ENCODE assay signal across 7 mouse cellular contexts in the genomic region with DNA sequence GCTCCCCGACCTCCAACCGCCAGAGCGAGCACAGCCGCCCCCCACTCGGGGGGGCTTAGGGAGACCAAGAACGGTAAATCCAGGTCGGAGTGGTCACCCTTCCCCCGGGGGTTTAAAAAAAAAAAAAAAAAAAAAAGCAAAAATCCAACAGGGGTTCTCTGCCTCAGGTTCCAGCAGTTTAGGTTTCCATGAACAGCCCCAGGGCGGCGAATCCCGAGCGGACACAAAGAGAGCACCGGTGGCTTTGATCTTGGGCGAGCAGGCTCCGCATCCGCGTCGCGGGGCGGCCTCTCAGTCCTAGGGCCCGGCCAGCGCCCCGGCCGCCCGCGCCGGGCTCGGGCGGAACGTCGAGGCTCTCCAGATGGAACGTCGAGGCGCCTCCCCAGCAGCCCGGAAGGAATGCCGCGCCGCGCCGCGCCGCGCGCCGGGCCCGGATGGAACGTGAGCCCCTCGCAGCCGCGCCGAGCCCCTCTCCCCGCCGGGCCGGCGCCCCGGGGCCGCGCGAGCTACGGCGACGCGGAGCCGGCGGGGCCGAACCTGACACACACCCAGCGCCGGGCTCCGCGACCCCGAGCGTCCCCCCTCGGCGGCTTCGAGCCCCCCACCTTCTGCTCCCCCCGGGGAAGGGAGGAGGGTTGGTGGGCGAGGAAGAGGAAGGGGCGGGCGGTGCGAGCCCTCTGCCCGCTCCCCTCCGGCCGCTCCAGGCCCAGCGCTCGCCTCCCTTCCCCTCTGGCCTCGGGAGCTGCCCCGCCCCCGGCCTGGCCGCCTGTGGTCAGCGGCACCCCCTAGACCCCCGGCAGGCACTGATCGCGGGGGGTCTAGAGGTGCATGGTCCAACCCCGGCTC. TPM values are rescaled to one million over a fixed set of nuclear protein-coding genes. Genes with fewer than 3 reads are reported as not detected.
DNase-seq lines count a peak whose midpoint lies in the region; ATAC-seq lines count a peak whose summit lies in the region.

A gene (minus strand): TSS at position 135 of the 846 bp plus-strand sequence.

- H3K4me3 ChIP-seq in lung, embryonic 15.5 days: peak within 1 kb of the TSS; percentile 70
- peak within 1 kb of the TSS; percentile 96 for H3K4me3 ChIP-seq in stomach, embryonic 15.5 days (replicated peaks)

- no peaks in the 10 kb centered on the region for H3K27me3 ChIP-seq in lung, embryonic 15.5 days
- no peaks in the 10 kb centered on the region for H3K27me3 ChIP-seq in stomach, embryonic 15.5 days (replicated peaks)

- H3K4me1 ChIP-seq in lung, embryonic 15.5 days: peaks cover 43% of the 10 kb centered on the region
- H3K4me1 ChIP-seq in stomach, embryonic 15.5 days: peaks cover 34% of the 10 kb centered on the region

- H3K9ac ChIP-seq in lung, embryonic 15.5 days: peak within 1 kb of the TSS; percentile 91
- peak within 1 kb of the TSS; percentile 98 for H3K9ac ChIP-seq in stomach, embryonic 15.5 days

- no peaks in the 10 kb centered on the region for H3K9me3 ChIP-seq in lung, embryonic 15.5 days
- H3K9me3 ChIP-seq in stomach, embryonic 15.5 days: no peaks in the 10 kb centered on the region

- peak within 1 kb of the TSS; percentile 98 for H3K27ac ChIP-seq in lung, embryonic 15.5 days
- H3K27ac ChIP-seq in stomach, embryonic 15.5 days: peak within 1 kb of the TSS; percentile 99

- H3K4me2 ChIP-seq in lung, embryonic 15.5 days: peak within 1 kb of the TSS; percentile 95
- peak within 1 kb of the TSS; percentile 96 for H3K4me2 ChIP-seq in stomach, embryonic 15.5 days

- H3K36me3 ChIP-seq in lung, embryonic 15.5 days: peaks cover 4% of the 10 kb centered on the region
- H3K36me3 ChIP-seq in stomach, embryonic 15.5 days: peaks cover 3% of the 10 kb centered on the region; the same call in 1 of the 2 replicates

- no peak for ATAC-seq in common myeloid progenitor, adult 5-6 weeks (replicated peaks; ENCODE audit: low read depth, poor library complexity, severe bottlenecking)
- ATAC-seq in granulocyte monocyte progenitor cell, adult 5-6 weeks (replicated peaks; ENCODE audit: poor library complexity, severe bottlenecking): peak; percentile 14; the same call in 1 of the 2 replicates
- ATAC-seq in lung, embryonic 15.5 days (ENCODE audit: borderline replicate concordance, extremely low read depth, low FRiP score, low TSS enrichment): peak; percentile 62
- peak; percentile 52 for ATAC-seq in stomach, embryonic 15.5 days (ENCODE audit: insufficient read depth, low FRiP score, low read depth)

- WGBS in lung, embryonic 15.5 days: under 1% methylated on average over 67 of the region's 94 CpGs
- WGBS in stomach, embryonic 15.5 days: under 1% methylated on average over 74 of the region's 94 CpGs

- DNase-seq in 3T3-L1 (ENCODE audit: low read depth, low spot score) (peak; percentile 48), A20 (ENCODE audit: low read depth, low spot score) (peak; percentile 49)
- peak; percentile 28 to 61 for DNase-seq in kidney, postnatal 36 days

RNA-seq across cellular contexts. Expression of the gene that starts here (rescaled TPM):
- 27.3 and 52.2 TPM in 2 replicates for total RNA-seq in common myeloid progenitor, adult 5-6 weeks (2017)
- total RNA-seq in granulocyte monocyte progenitor cell, adult 5-6 weeks (2014; fragmentation: Nextera tagmentation): 59.0 and 81.0 TPM in 2 replicates
- 15.8 and 24.9 TPM in 2 replicates for total RNA-seq in granulocyte monocyte progenitor cell, adult 5-6 weeks (2017)
- 11.1 and 12.5 TPM in 2 replicates for polyA plus RNA-seq in lung, embryonic 15.5 days (2015; fragmentation: Nextera tagmentation; extraction: Ambion mirVana)
- polyA plus RNA-seq in stomach, embryonic 15.5 days (2015; fragmentation: Nextera tagmentation; extraction: Ambion mirVana): 10.6 and 11.6 TPM in 2 replicates
